Mouse (Mus musculus): ENCODE measurements around the gene Acad12.

DNA sequence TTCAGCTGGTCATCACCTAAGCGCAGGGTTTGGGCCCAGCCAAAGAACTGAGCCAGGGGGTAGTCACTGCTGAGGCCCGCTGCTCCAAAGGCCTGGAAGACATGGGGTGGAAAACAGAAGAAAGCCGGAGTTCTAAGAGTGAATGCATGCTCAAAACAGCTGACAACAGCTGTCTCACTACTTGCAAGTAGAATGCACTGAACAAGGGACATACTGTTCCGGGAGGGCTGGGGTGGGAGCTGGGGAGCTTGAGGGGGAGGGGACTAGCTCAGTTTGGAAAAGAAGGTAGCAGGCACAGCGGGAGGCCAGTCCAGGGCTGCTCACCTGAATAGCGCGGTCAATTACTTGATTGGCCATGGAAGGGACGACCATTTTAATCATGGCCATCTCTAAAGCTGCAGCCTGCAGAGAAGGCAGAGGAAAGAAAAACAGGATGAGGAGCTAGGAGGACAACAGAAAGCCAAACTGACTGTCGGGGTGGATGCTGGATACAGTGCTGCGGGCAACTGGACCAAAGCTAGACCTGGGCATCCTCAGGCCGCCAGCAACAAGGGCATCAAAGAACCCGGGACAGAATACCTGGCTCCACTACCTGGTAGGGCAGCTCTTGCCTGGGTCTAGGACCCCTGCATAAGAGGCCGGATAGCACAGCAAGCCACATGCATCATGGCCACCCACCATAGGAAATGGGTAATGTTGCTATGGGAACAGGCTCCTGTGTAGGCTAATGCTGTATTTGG, 19.7 kb downstream of the Acad12 start:
- no peak for TF ChIP-seq CTCF (IDR thresholded peaks at IDR 0.05; ENCODE audit: low read depth, low read length)
- no peak for TF ChIP-seq POLR2A (IDR thresholded peaks at IDR 0.05; ENCODE audit: insufficient read depth, low read length)
